Mouse (Mus musculus) liver, embryonic 11.5 days (tissue): Measurements from ENCODE around the gene Esrrg. TPM values are rescaled to one million over a fixed set of nuclear protein-coding genes. Genes with fewer than 3 reads are reported as not detected.

Source experiments
- ATAC-seq: fragments of 200-750 bp; cut with Nextera tagmentation; replicated peaks from 2 replicates; pipeline ENCODE4 v1.8.0; 2017; ENCODE audit warnings: moderate number of reproducible peaks, mild to moderate bottlenecking, moderate TSS enrichment, moderate library complexity; ENCODE audit not compliant: low FRiP score
- DNase-seq: peaks from one replicate; pipeline ENCODE4 v3.0.0-alpha.2; 2017; ENCODE audit warnings: low spot score
- H3K27ac ChIP-seq: fragments of 300-500 bp; sonication (generic); 2 replicates; pipeline ENCODE4 v1.5.1; 2014; ENCODE audit warnings: mild to moderate bottlenecking, low read depth, low read length, control low read depth
- H3K27me3 ChIP-seq: fragments of 300-500 bp; sonication (generic); replicated peaks from 2 replicates; pipeline ENCODE4 v1.6.1; 2014; ENCODE audit warnings: low read length, mixed read lengths; ENCODE audit not compliant: control insufficient read depth, insufficient read depth
- H3K36me3 ChIP-seq: fragments of 300-500 bp; sonication (generic); 2 replicates; pipeline ENCODE4 v1.6.1; 2014; ENCODE audit warnings: mild to moderate bottlenecking, low read length, moderate library complexity, mixed read lengths; ENCODE audit not compliant: control insufficient read depth, insufficient read depth
- H3K4me1 ChIP-seq: fragments of 300-500 bp; sonication (generic); replicated peaks from 2 replicates; pipeline ENCODE4 v1.6.1; 2014; ENCODE audit warnings: low read length, mixed read lengths; ENCODE audit not compliant: control insufficient read depth, insufficient read depth
- H3K4me2 ChIP-seq: fragments of 300-500 bp; sonication (generic); 2 replicates; pipeline ENCODE4 v1.6.1; 2014; ENCODE audit warnings: mild to moderate bottlenecking, control low read depth, moderate library complexity
- H3K4me3 ChIP-seq: fragments of 300-500 bp; sonication (generic); 2 replicates; pipeline ENCODE4 v1.5.1; 2014; ENCODE audit warnings: low read depth, low read length, control low read depth
- H3K9ac ChIP-seq: fragments of 300-500 bp; sonication (generic); 2 replicates; pipeline ENCODE4 v1.6.1; 2014; ENCODE audit warnings: low read depth, low read length, control low read depth
- H3K9me3 ChIP-seq: fragments of 300-500 bp; sonication (generic); 2 replicates; pipeline ENCODE4 v1.6.1; 2016; ENCODE audit warnings: low read length, inconsistent platforms, mixed read lengths; ENCODE audit not compliant: control insufficient read depth
- WGBS: fragments of 180-500 bp; shearing (Covaris S2); extraction: QIAGEN DNeasy Blood & Tissue Kit; methylation state at CpG from one replicate; pipeline ENCODE4 v1.1.7; 2014; 5-methylcytosine and 5-hydroxymethylcytosine counted together
- polyA plus RNA-seq: library from polyadenylated mRNA; unstranded; fragments of >200 nt; fragmentation: Nextera tagmentation; extraction: Ambion mirVana; gene quantifications from 2 replicates; pipeline ENCODE4 v1.2.1, GENCODE M21; 2014

The Esrrg gene
- polyA plus RNA-seq, 1 experiment from 2014 or later = 0.95 TPM

GRCm38 (mm10) chr1:187794240-187794930 is 185.8 kb downstream of the Esrrg start:
- Histone ChIP-seq H3K27me3 (no peaks in the 10 kb centered on the region), H3K27ac (no peak overlapping the region), H3K9ac (no peak overlapping the region), H3K36me3 (no peaks in the 10 kb centered on the region), H3K9me3 (no peaks in the 10 kb centered on the region), H3K4me2 (no peak overlapping the region), H3K4me1 (no peaks in the 10 kb centered on the region), H3K4me3 (no peak overlapping the region)
- DNase-seq = no peak
- 83% methylated on average over 5 of the region's 5 CpGs for WGBS
- ATAC-seq = no peak

- Histone ChIP-seq H3K4me3 (no peak overlapping the region), H3K4me1 (no peaks in the 10 kb centered on the region), H3K27ac (no peak overlapping the region), H3K36me3 (no peaks in the 10 kb centered on the region), H3K4me2 (no peak overlapping the region), H3K9ac (no peak overlapping the region), H3K27me3 (no peaks in the 10 kb centered on the region), H3K9me3 (no peaks in the 10 kb centered on the region)
- DNase-seq (no peak), ATAC-seq (no peak)
- 70% methylated on average over 3 of the region's 3 CpGs for WGBS
Measured at GRCm38 (mm10) chr1:187795551-187795950, 187.0 kb downstream of the Esrrg start.

- H3K4me2 ChIP-seq = no peak overlapping the region
- no peak for ATAC-seq
- no peaks in the 10 kb centered on the region for H3K4me1 ChIP-seq
- no peak overlapping the region for H3K27ac ChIP-seq
- H3K9ac ChIP-seq = no peak overlapping the region
- no peaks in the 10 kb centered on the region for H3K9me3 ChIP-seq
- no peaks in the 10 kb centered on the region for H3K27me3 ChIP-seq
- DNase-seq = no peak
- no peak overlapping the region for H3K4me3 ChIP-seq
- no peaks in the 10 kb centered on the region for H3K36me3 ChIP-seq
- 81% methylated on average over 7 of the region's 7 CpGs for WGBS
Measured at GRCm38 (mm10) chr1:187799300-187799699, 190.7 kb downstream of the Esrrg start.

DNA sequence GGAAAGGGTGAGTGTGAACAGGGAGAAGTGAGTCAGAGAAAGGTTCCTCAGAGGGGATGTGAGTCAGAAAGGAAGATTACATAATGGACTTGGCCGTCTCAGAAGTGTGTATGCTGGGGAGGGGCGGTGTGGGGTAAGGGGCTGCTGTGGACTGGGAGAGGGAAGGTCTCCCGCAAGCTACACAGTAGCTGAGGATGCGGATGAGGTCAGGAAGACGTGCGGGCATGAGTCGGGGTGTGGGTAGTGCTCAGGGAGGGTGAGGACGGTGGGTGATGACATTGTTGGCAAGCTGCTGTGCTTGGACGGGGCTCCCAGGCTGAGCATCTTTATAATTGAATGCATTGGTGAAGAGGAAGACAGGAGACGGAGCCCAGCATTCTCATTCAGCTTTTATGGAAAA is 192.2 kb downstream of the Esrrg start:
- WGBS = 77% methylated on average over 10 of the region's 10 CpGs
- H3K4me2 ChIP-seq = no peak overlapping the region
- H3K9ac ChIP-seq = no peak overlapping the region
- no peak overlapping the region for H3K27ac ChIP-seq
- DNase-seq (no peak), ATAC-seq (no peak)
- no peaks in the 10 kb centered on the region for H3K4me1 ChIP-seq
- no peak overlapping the region for H3K4me3 ChIP-seq
- no peaks in the 10 kb centered on the region for H3K36me3 ChIP-seq
- no peaks in the 10 kb centered on the region for H3K9me3 ChIP-seq
- no peaks in the 10 kb centered on the region for H3K27me3 ChIP-seq

DNA sequence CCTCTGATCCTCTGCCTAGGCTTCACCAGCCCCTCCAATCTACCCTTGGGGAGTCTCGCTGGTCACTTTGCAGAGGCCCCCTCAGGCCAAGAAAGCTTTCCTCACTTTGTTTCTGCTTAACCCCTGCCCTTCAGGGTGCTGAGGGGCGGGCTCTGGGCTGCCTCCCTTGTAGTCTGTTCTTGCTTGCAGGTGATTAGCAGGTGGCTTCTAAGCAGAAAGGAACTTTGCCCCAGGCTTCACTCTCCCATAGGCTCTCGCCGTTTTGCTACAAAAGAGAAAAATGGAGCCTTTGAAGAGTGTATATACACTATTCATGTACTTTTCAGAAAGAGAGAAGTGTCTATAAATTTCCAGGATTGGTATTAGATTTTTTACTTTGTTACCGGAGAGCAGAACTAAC is 195.0 kb downstream of the Esrrg start:
- Histone ChIP-seq H3K27ac (no peak overlapping the region), H3K4me2 (no peak overlapping the region), H3K9ac (no peak overlapping the region), H3K27me3 (no peaks in the 10 kb centered on the region), H3K9me3 (no peaks in the 10 kb centered on the region), H3K36me3 (no peaks in the 10 kb centered on the region), H3K4me3 (no peak overlapping the region), H3K4me1 (no peaks in the 10 kb centered on the region)
- no peak for ATAC-seq
- WGBS = 49% methylated on average over 5 of the region's 5 CpGs
- DNase-seq = no peak

- Histone ChIP-seq H3K4me2 (no peak overlapping the region), H3K9ac (no peak overlapping the region), H3K4me3 (no peak overlapping the region), H3K27ac (no peak overlapping the region), H3K9me3 (no peaks in the 10 kb centered on the region), H3K4me1 (no peaks in the 10 kb centered on the region), H3K36me3 (no peaks in the 10 kb centered on the region), H3K27me3 (no peaks in the 10 kb centered on the region)
- no peak for ATAC-seq
- 25% methylated on average over 5 of the region's 5 CpGs for WGBS
- no peak for DNase-seq
Measured at GRCm38 (mm10) chr1:187803997-187804396, 195.4 kb downstream of the Esrrg start.

- Histone ChIP-seq H3K27ac (no peak overlapping the region), H3K4me3 (no peak overlapping the region), H3K27me3 (no peaks in the 10 kb centered on the region), H3K9me3 (no peaks in the 10 kb centered on the region), H3K36me3 (no peaks in the 10 kb centered on the region), H3K9ac (no peak overlapping the region), H3K4me2 (no peak overlapping the region), H3K4me1 (no peaks in the 10 kb centered on the region)
- no peak for ATAC-seq
- WGBS = 79% methylated on average over 6 of the region's 6 CpGs
- DNase-seq = no peak
Measured at GRCm38 (mm10) chr1:187805001-187805400, 196.4 kb downstream of the Esrrg start.

DNA sequence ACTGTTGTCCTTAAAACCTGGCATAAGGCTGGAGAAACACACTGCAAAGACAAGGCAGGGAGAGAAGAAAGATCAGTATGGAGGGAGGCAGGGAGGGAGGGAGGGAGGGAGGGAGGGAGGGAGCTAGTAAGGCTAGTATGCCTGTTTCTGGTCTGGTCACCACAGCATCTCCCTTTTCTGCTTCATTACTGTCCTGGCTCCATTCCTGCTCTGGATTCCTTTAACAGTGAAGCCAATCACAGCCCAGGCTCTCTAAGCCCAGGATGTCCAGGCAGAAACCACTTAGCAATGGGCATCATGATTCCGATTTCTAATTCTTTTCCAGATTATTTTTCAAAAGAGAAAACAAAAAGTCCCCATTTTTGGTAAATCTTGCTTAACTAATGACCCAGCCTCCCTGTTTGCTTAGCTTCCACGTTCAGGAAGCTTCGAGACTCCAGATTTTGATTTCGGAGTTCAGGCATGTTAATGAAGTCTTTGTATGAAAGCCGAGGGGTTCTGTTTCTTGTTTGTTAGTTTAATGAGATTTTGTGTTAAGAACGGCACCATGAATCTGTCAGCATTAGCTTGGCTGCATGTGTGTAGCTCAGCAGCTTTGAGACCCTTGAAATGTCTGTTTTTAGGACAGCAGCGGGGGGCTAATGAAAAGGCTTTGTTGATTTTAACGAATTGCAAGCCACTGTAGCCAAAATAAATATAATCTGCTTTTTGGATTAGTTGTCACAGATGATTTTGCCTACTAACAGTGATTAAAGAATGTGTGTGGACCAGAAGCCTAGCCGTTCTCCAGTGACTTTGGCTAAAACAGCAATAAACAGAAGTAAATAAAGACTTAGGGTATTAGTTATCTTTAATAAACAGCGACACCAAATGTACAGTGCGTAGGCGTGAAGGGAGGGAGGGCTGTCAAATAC is 199.1 kb downstream of the Esrrg start:
- no peak for DNase-seq
- ATAC-seq = no peak
- Histone ChIP-seq H3K4me2 (no peak overlapping the region), H3K27me3 (no peaks in the 10 kb centered on the region), H3K27ac (no peak overlapping the region), H3K9me3 (no peaks in the 10 kb centered on the region), H3K9ac (no peak overlapping the region), H3K36me3 (no peaks in the 10 kb centered on the region), H3K4me1 (no peaks in the 10 kb centered on the region), H3K4me3 (no peak overlapping the region)
- 66% methylated on average over 12 of the region's 12 CpGs for WGBS
